Mouse (Mus musculus): Measurements from ENCODE around the gene Olfr911-ps1.

Olfr911-ps1 gene

GRCm38 (mm10) chr9:38521280-38521679 is at the start of gene Olfr911-ps1:
Gene Olfr911-ps1 (plus strand): TSS chr9:38521580.
- DNase-seq (ENCODE audit: low spot score in 2 of 2), result no peak

GRCm38 (mm10) chr9:38486785-38487184 is 34.6 kb upstream of the Olfr911-ps1 start, which contains the start of gene Olfr906:
Gene Olfr906 (plus strand): TSS chr9:38487085.
- DNase-seq (ENCODE audit: low spot score in 2 of 2), result no peak

- DNase-seq (ENCODE audit: low spot score in 2 of 2), result no peak
These were observed 25.9 kb upstream of the Olfr911-ps1 start, which contains the start of gene Olfr907 for GRCm38 (mm10) chr9:38495501-38495900. Gene Olfr907 (plus strand): TSS chr9:38495801.

- no peak for DNase-seq (ENCODE audit: low spot score in 2 of 2)
These were observed 9.0 kb upstream of the Olfr911-ps1 start for GRCm38 (mm10) chr9:38512353-38512752.

GRCm38 (mm10) chr9:38537549-38537948 is 16.2 kb downstream of the Olfr911-ps1 start, which contains the start of gene Olfr910:
Gene Olfr910 (plus strand): TSS chr9:38537849.
- DNase-seq (ENCODE audit: low spot score in 2 of 2), result no peak

All from natural killer cell, adult 2 months (primary cell).